Mouse (Mus musculus): Measurements from ENCODE around the gene Slc35f1. TPM values are rescaled to one million over a fixed set of nuclear protein-coding genes. Genes with fewer than 3 reads are reported as not detected.

The Slc35f1 gene
- polyA plus RNA-seq, 2 experiments: 0.01 TPM; not detected in 1

DNA sequence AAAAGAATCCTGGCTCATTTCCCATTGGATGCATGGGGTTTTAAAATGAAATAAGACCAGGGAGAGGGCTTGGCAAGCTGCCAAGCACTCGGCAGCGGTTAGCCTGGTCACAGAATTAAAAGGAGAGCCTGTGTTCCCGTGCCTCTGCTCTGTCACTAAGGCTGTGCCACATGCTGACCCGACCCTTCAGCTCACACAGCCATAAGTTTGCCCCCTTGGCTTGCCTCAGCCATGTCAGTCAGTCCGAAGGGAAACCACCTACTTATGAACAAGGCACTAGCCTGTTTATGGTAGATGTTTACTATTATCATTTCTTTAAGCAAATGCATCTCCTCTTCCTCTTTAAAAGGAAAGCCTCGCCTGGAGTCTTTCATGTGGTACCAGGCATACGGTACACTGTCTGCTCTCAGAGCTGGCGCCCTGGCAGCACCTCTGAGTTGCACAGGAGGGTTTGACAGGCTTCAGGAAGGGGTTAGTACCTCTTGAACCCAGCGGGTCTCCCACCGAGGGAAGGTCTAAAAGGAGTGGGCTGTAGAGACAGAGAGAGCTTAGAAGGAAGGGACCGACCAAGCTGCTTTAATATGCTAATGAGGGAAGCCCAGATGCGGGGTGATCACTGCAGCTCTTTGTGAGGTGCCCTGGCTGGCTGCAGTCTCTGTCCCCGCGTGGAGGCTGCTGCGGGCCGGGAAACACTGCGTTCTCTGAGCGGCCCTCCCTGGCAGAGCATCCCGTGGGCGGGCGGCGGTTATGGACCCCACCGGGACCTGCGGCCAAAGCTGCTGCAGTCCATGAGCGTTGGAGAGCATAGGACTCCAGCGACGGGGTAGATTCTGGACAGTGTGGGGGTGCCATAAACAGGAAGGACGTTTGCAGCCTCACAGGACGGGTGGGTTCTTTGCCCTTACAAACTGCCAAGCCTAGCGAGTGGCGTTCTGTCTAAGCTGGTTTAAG lies 14.0 kb downstream of the Slc35f1 start:
- DNase-seq (ENCODE audit: low read depth in 3 of 3, low spot score in 3 of 3): no peak
- TF ChIP-seq EP300 (IDR thresholded peaks at IDR 0.05; ENCODE audit: low read depth) (no peak), CTCF (IDR thresholded peaks at IDR 0.05; ENCODE audit: low read depth) (no peak)
- Histone ChIP-seq H3K4me1 (replicated peaks; ENCODE audit: control insufficient read depth in 2 of 2, insufficient read depth in 2 of 2, low read length in 1 of 2) (no peaks in the 10 kb centered on the region), H3K4me3 (ENCODE audit: insufficient read depth in 1 of 2, low read depth in 2 of 2, low read length in 2 of 2) (no peak overlapping the region), H3K27me3 (ENCODE audit: control insufficient read depth, insufficient read depth, low read length) (no peaks in the 10 kb centered on the region), H3K36me3 (replicated peaks; ENCODE audit: control insufficient read depth, insufficient read depth, low read depth) (no peaks in the 10 kb centered on the region), H3K9ac (replicated peaks) (no peak overlapping the region), H3K9me3 (ENCODE audit: control insufficient read depth, low read length) (no peaks in the 10 kb centered on the region), H3K4me2 (ENCODE audit: low read depth) (peak overlapping the region; percentile 27), H3K27ac (no peak overlapping the region)
- no peak for ATAC-seq (ENCODE audit: insufficient read depth)
- 5% methylated on average over 31 of the region's 31 CpGs for WGBS (ENCODE audit: insufficient replicate concordance)

DNA sequence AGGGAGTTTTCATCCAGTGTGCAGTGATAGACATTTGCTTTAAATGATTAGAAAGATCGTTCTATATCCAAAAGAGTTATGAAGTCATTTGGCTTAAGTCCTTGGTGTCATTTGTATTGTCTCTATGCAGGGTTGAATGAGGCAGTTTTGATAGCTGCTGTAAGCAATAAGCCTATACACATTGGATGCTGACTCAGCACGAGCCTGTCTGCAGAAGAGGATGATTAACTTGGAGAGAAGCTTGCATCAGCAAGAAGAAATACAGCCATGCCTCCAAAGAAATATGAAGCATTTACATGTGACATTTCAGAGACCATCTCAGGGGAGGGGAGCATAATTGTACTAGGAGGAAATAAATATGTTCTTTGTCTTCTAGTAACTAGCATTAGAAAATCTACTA lies 19.1 kb downstream of the Slc35f1 start:
- H3K27ac ChIP-seq: no peak overlapping the region
- no peak overlapping the region for H3K4me3 ChIP-seq (ENCODE audit: insufficient read depth in 1 of 2, low read depth in 2 of 2, low read length in 2 of 2)
- no peaks in the 10 kb centered on the region for H3K9me3 ChIP-seq (ENCODE audit: control insufficient read depth, low read length)
- no peaks in the 10 kb centered on the region for H3K4me1 ChIP-seq (replicated peaks; ENCODE audit: control insufficient read depth in 2 of 2, insufficient read depth in 2 of 2, low read length in 1 of 2)
- DNase-seq (ENCODE audit: low read depth in 3 of 3, low spot score in 3 of 3) (no peak), ATAC-seq (ENCODE audit: insufficient read depth) (no peak)
- TF ChIP-seq CTCF (IDR thresholded peaks at IDR 0.05; ENCODE audit: low read depth) (no peak), EP300 (IDR thresholded peaks at IDR 0.05; ENCODE audit: low read depth) (no peak)
- H3K36me3 ChIP-seq (replicated peaks; ENCODE audit: control insufficient read depth, insufficient read depth, low read depth): no peaks in the 10 kb centered on the region
- 24% methylated on average over 2 of the region's 2 CpGs for WGBS (ENCODE audit: insufficient replicate concordance)
- H3K9ac ChIP-seq (replicated peaks): no peak overlapping the region
- H3K4me2 ChIP-seq (ENCODE audit: low read depth): no peak overlapping the region
- no peaks in the 10 kb centered on the region for H3K27me3 ChIP-seq (ENCODE audit: control insufficient read depth, insufficient read depth, low read length)

DNA sequence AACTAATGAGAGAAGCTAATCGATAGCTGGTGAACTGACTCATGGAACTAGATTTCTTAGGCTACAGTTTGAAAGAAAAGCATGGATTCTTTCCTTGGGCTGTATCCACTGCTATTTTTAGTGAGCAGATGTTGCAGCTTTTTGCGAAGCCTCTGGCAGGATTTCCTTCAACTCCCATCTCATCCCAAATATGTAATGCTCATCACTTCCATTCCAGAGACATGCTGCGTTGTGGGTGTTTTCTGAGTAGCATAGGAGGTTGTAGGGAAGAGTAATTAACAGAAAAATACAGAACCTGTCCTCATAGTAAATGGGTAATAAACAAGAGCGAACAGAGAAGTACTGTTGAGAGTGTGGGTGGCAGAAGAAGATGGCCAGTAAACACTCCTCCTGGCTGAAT lies 21.8 kb downstream of the Slc35f1 start:
- ATAC-seq (ENCODE audit: insufficient read depth) (no peak), DNase-seq (ENCODE audit: low read depth in 3 of 3, low spot score in 3 of 3) (no peak)
- no peak overlapping the region for H3K4me2 ChIP-seq (ENCODE audit: low read depth)
- TF ChIP-seq EP300 (IDR thresholded peaks at IDR 0.05; ENCODE audit: low read depth) (no peak), CTCF (IDR thresholded peaks at IDR 0.05; ENCODE audit: low read depth) (no peak)
- no peak overlapping the region for H3K27ac ChIP-seq
- H3K4me1 ChIP-seq (replicated peaks; ENCODE audit: control insufficient read depth in 2 of 2, insufficient read depth in 2 of 2, low read length in 1 of 2): no peaks in the 10 kb centered on the region
- no peaks in the 10 kb centered on the region for H3K36me3 ChIP-seq (replicated peaks; ENCODE audit: control insufficient read depth, insufficient read depth, low read depth)
- 51% methylated on average over 4 of the region's 4 CpGs for WGBS (ENCODE audit: insufficient replicate concordance)
- H3K27me3 ChIP-seq (ENCODE audit: control insufficient read depth, insufficient read depth, low read length): no peaks in the 10 kb centered on the region
- H3K9me3 ChIP-seq (ENCODE audit: control insufficient read depth, low read length): no peaks in the 10 kb centered on the region
- H3K9ac ChIP-seq (replicated peaks): no peak overlapping the region
- H3K4me3 ChIP-seq (ENCODE audit: insufficient read depth in 1 of 2, low read depth in 2 of 2, low read length in 2 of 2): no peak overlapping the region

DNA sequence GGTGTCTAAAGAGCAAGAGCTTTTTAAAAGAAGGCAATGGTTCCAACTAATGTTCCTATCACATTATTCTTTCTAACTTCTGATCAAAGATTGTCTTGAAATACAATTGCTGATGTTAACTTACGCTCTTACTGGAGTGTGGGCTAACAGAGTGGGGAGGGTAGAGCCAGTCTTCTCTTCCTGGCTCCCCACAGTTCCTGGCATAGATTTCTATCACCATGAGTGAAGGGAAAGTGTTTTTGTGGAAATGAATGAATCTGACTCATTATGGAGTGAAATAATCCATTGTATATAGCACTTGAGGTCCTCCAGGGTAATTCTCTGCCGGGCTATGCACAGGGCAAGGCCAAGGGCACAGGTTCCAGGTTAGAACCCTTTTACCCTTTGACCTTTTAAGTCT lies 24.2 kb downstream of the Slc35f1 start:
- TF ChIP-seq CTCF (IDR thresholded peaks at IDR 0.05; ENCODE audit: low read depth) (no peak), EP300 (IDR thresholded peaks at IDR 0.05; ENCODE audit: low read depth) (no peak)
- no peaks in the 10 kb centered on the region for H3K9me3 ChIP-seq (ENCODE audit: control insufficient read depth, low read length)
- H3K4me3 ChIP-seq (ENCODE audit: insufficient read depth in 1 of 2, low read depth in 2 of 2, low read length in 2 of 2): no peak overlapping the region
- no peak overlapping the region for H3K4me2 ChIP-seq (ENCODE audit: low read depth)
- DNase-seq (ENCODE audit: low read depth in 3 of 3, low spot score in 3 of 3): no peak
- no peak overlapping the region for H3K27ac ChIP-seq
- no peaks in the 10 kb centered on the region for H3K36me3 ChIP-seq (replicated peaks; ENCODE audit: control insufficient read depth, insufficient read depth, low read depth)
- H3K27me3 ChIP-seq (ENCODE audit: control insufficient read depth, insufficient read depth, low read length): no peaks in the 10 kb centered on the region
- H3K9ac ChIP-seq (replicated peaks): no peak overlapping the region
- 58% methylated on average over 2 of the region's 2 CpGs for WGBS (ENCODE audit: insufficient replicate concordance)
- ATAC-seq (ENCODE audit: insufficient read depth): no peak
- H3K4me1 ChIP-seq (replicated peaks; ENCODE audit: control insufficient read depth in 2 of 2, insufficient read depth in 2 of 2, low read length in 1 of 2): no peaks in the 10 kb centered on the region

DNA sequence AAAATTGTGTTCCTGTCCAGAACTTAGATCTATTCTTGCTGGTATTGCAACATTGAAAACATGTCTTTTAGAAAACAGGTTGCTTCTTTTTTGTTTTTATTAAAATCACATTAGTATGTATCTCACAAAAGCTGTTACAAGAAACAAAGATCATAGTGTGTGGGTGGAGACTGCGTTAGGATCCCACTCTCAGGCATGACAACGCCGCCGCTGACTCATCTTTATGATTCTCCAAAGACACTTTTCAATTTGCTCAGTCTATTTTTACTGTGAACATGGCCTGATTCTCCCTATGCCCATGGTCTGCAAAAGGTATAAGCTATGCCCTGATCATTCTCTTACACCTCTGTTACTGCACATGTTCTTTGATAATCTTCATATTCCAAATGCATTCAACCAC lies 24.8 kb downstream of the Slc35f1 start:
- ATAC-seq (ENCODE audit: insufficient read depth): no peak
- TF ChIP-seq CTCF (IDR thresholded peaks at IDR 0.05; ENCODE audit: low read depth) (no peak), EP300 (IDR thresholded peaks at IDR 0.05; ENCODE audit: low read depth) (no peak)
- H3K4me2 ChIP-seq (ENCODE audit: low read depth): no peak overlapping the region
- WGBS (ENCODE audit: insufficient replicate concordance): 80% methylated on average over 4 of the region's 4 CpGs
- H3K9me3 ChIP-seq (ENCODE audit: control insufficient read depth, low read length): no peaks in the 10 kb centered on the region
- H3K27ac ChIP-seq: no peak overlapping the region
- H3K4me1 ChIP-seq (replicated peaks; ENCODE audit: control insufficient read depth in 2 of 2, insufficient read depth in 2 of 2, low read length in 1 of 2): no peaks in the 10 kb centered on the region
- no peaks in the 10 kb centered on the region for H3K36me3 ChIP-seq (replicated peaks; ENCODE audit: control insufficient read depth, insufficient read depth, low read depth)
- H3K27me3 ChIP-seq (ENCODE audit: control insufficient read depth, insufficient read depth, low read length): no peaks in the 10 kb centered on the region
- no peak overlapping the region for H3K9ac ChIP-seq (replicated peaks)
- no peak overlapping the region for H3K4me3 ChIP-seq (ENCODE audit: insufficient read depth in 1 of 2, low read depth in 2 of 2, low read length in 2 of 2)
- no peak for DNase-seq (ENCODE audit: low read depth in 3 of 3, low spot score in 3 of 3)

Measured in liver, embryonic 14.5 days (tissue).